Mouse (Mus musculus) E14TG2a.4 (cell line): ENCODE measurements around the gene Jpt2.

Experiments
- CTCF ChIP-seq: conservative IDR thresholded peaks from 2 replicates; pipeline ENCODE4 v1.5.1; 2014; ENCODE audit warnings: low read length
- NANOG ChIP-seq: IDR thresholded peaks from 2 replicates; pipeline ENCODE4 v1.6.1; 2014; ENCODE audit warnings: borderline replicate concordance, low read length, mixed read lengths

DNA sequence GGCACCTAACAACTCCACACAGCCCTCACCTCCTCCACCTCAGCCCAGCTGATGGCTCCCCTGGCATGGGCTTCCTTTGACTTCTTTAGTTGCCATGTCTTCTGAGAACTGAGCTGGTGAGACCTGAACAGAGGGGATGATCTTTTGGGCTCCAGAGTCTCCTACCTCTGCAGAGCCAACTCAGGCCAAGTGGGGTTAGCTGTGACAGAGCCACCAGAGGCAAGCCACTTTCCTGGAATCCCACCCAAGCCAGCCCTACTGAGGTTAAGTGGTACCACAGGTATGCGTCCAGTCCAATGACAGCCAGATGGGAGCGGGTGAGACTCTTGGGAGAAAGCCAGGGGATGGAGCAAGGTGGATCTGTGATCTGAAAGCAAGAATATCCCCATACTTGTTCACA is 67.2 kb downstream of the Jpt2 start:
- TF ChIP-seq CTCF: no peak
- no peak for TF ChIP-seq NANOG
